Mouse (Mus musculus) MEL (cell line): ENCODE measurements around the gene Depp1.

Source experiments
- CHD2 ChIP-seq: IDR thresholded peaks from 2 replicates; pipeline ENCODE4 v1.6.1; 2011; ENCODE audit warnings: low read length, improper control_type of control experiment
- CTCF ChIP-seq, 3 experiments: IDR thresholded peaks in 2 of 3; conservative IDR thresholded peaks in 1 of 3; 2 replicates each; pipeline ENCODE4 v1.5.1; 2011 to 2012; ENCODE audit warnings: low read length in 3 of 3, low read depth in 2 of 3, mild to moderate bottlenecking in 2 of 3, improper control_type of control experiment in 1 of 3, inconsistent platforms in 1 of 3, mixed read lengths in 1 of 3, moderate library complexity in 1 of 3; ENCODE audit not compliant: control insufficient read depth in 1 of 3, insufficient read depth in 1 of 3, poor library complexity in 1 of 3, severe bottlenecking in 1 of 3
- E2F4 ChIP-seq: IDR thresholded peaks from 2 replicates; pipeline ENCODE4 v1.6.1; 2011; ENCODE audit warnings: low read depth, low read length, improper control_type of control experiment, borderline replicate concordance
- EP300 ChIP-seq, 2 experiments: IDR thresholded peaks; 2 replicates each; pipeline ENCODE4 v1.6.1; 2011; ENCODE audit warnings: improper control_type of control experiment in 2 of 2, low read length in 2 of 2, low read depth in 1 of 2, mild to moderate bottlenecking in 1 of 2
- GATA1 ChIP-seq: IDR thresholded peaks from 2 replicates; pipeline ENCODE4 v1.6.1; 2011; ENCODE audit warnings: low read depth, low read length, improper control_type of control experiment
- HCFC1 ChIP-seq: IDR thresholded peaks from 2 replicates; pipeline ENCODE4 v1.6.1; 2012; ENCODE audit warnings: low read depth, mild to moderate bottlenecking, inconsistent platforms, low read length, improper control_type of control experiment, moderate library complexity
- MAFK ChIP-seq: IDR thresholded peaks from 2 replicates; pipeline ENCODE4 v1.6.1; 2011; ENCODE audit warnings: low read depth, mild to moderate bottlenecking, low read length, improper control_type of control experiment, borderline replicate concordance
- MAX ChIP-seq: IDR thresholded peaks from 2 replicates; pipeline ENCODE4 v1.6.1; 2011; ENCODE audit warnings: low read length, improper control_type of control experiment
- MEF2A ChIP-seq: IDR thresholded peaks from 2 replicates; pipeline ENCODE4 v1.6.1; 2014; ENCODE audit warnings: low read depth, mild to moderate bottlenecking, inconsistent platforms, low read length, improper control_type of control experiment; ENCODE audit not compliant: poor library complexity, insufficient replicate concordance, severe bottlenecking; ENCODE audit errors: extremely low read depth
- NELFE ChIP-seq: IDR thresholded peaks from 2 replicates; pipeline ENCODE4 v1.6.1; 2011; ENCODE audit warnings: low read depth, low read length, improper control_type of control experiment
- POLR2A ChIP-seq, 2 experiments: IDR thresholded peaks; 2 replicates each; pipeline ENCODE4 v1.6.1; 2011 to 2012; ENCODE audit warnings: low read length in 2 of 2, mild to moderate bottlenecking in 2 of 2, control low read depth in 1 of 2, improper control_type of control experiment in 1 of 2, low read depth in 1 of 2, moderate library complexity in 1 of 2; ENCODE audit not compliant: control insufficient read depth in 1 of 2, insufficient read depth in 1 of 2, poor library complexity in 1 of 2
- RAD21 ChIP-seq: IDR thresholded peaks from 2 replicates; pipeline ENCODE4 v1.6.1; 2011; ENCODE audit warnings: mild to moderate bottlenecking, low read depth, low read length, improper control_type of control experiment
- SMC3 ChIP-seq: IDR thresholded peaks from 2 replicates; pipeline ENCODE4 v1.6.1; 2011; ENCODE audit warnings: low read depth, low read length, improper control_type of control experiment
- ZMIZ1 ChIP-seq: IDR thresholded peaks from 2 replicates; pipeline ENCODE4 v1.6.1; 2012; ENCODE audit warnings: low read depth, mild to moderate bottlenecking, inconsistent platforms, low read length, improper control_type of control experiment, moderate library complexity

DNA sequence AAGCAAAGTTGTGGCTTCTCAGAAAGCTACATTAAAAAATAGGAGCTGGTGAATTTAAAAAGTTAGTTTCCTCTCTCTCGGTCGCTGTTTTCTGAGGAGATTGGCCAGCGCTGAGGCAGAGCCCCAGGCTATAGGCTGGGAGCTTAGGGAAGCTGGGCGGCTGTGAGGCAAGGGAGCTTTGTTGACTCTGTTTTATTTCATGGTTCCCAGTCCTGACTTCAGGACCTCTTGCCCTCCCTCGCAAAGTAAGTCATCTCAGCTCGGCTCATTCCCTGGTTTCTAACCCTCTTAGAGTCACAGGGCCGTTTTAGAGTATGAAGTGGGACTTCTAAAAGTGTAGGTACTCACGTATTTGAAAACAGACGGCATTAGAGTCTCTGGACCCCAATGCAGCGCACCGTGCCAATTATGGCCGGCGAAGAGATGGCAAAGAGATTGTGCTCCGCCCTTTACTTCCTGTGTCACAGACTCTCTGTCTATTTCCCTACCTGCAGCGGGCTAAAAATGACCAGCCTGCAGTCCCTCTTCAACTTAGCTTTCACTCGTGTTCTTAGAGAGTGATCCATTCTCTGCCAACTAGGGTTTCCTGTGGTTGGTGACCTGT lies 24.0 kb downstream of the Depp1 start:
- TF ChIP-seq POLR2A (IDR thresholded peaks at IDR 0.05; ENCODE audit: control insufficient read depth in 1 of 2, insufficient read depth in 1 of 2, low read depth in 1 of 2, low read length in 2 of 2, poor library complexity in 1 of 2) (no peak), CTCF (IDR thresholded peaks at IDR 0.05 in 2 of 3, conservative IDR thresholded peaks at IDR 0.05 in 1 of 3; ENCODE audit: control insufficient read depth in 1 of 3, insufficient read depth in 1 of 3, low read depth in 2 of 3, low read length in 3 of 3, poor library complexity in 1 of 3, severe bottlenecking in 1 of 3) (no peak), MAX (no peak), GATA1 (no peak), MAFK (no peak), RAD21 (no peak), NELFE (no peak), MEF2A (no peak), HCFC1 (no peak), CHD2 (no peak), SMC3 (no peak), ZMIZ1 (no peak), EP300 (IDR thresholded peaks at IDR 0.05; ENCODE audit: low read depth in 1 of 2, low read length in 2 of 2) (no peak), E2F4 (no peak)
